Mouse (Mus musculus) gastrocnemius, adult 18-20 months (tissue): ENCODE results near the gene Gria1. TPM values are rescaled to one million over a fixed set of nuclear protein-coding genes. Genes with fewer than 3 reads are reported as not detected.

Source experiments
- DNase-seq: peaks from one replicate; pipeline ENCODE4 v3.0.0; 2021; ENCODE audit warnings: low spot score
- total RNA-seq, 2 experiments: library from RNA; stranded (reverse); gene quantifications; 2 replicates each; pipeline ENCODE4 v1.2.3; 2021

Gene Gria1
- total RNA-seq, 2 experiments from 2014 or later, result 0.05 TPM; not detected in 1

GRCm38 (mm10) chr11:57160076-57160475, 148.9 kb downstream of the Gria1 start:
- DNase-seq, result no peak

- no peak for DNase-seq
Measured at GRCm38 (mm10) chr11:57162931-57163330, 151.7 kb downstream of the Gria1 start.

- no peak for DNase-seq
Measured at GRCm38 (mm10) chr11:57170058-57170457, 158.9 kb downstream of the Gria1 start.

GRCm38 (mm10) chr11:57174165-57174564, 163.0 kb downstream of the Gria1 start:
- no peak for DNase-seq

GRCm38 (mm10) chr11:57176552-57176951, 165.4 kb downstream of the Gria1 start:
- DNase-seq, result no peak

GRCm38 (mm10) chr11:57184216-57184615, 173.0 kb downstream of the Gria1 start:
- DNase-seq, result no peak

- DNase-seq, result no peak
Measured at GRCm38 (mm10) chr11:57185110-57185509, 173.9 kb downstream of the Gria1 start.

- DNase-seq, result no peak
Measured at GRCm38 (mm10) chr11:57189391-57189790, 178.2 kb downstream of the Gria1 start.

- no peak for DNase-seq
Measured at GRCm38 (mm10) chr11:57194746-57195145, 183.6 kb downstream of the Gria1 start.

GRCm38 (mm10) chr11:57201245-57201976, 190.2 kb downstream of the Gria1 start:
- DNase-seq, result peak; percentile 1

GRCm38 (mm10) chr11:57204371-57204770, 193.2 kb downstream of the Gria1 start:
- no peak for DNase-seq

GRCm38 (mm10) chr11:57207260-57207659, 196.1 kb downstream of the Gria1 start:
- DNase-seq, result no peak

- DNase-seq, result no peak
Measured at GRCm38 (mm10) chr11:57214079-57214478, 202.9 kb downstream of the Gria1 start.

- DNase-seq, result no peak
Measured at GRCm38 (mm10) chr11:57214583-57214982, 203.4 kb downstream of the Gria1 start.

GRCm38 (mm10) chr11:57222797-57223569, 211.8 kb downstream of the Gria1 start:
- no peak for DNase-seq

GRCm38 (mm10) chr11:57235446-57235845, 224.3 kb downstream of the Gria1 start:
- no peak for DNase-seq

GRCm38 (mm10) chr11:57236431-57236830, 225.2 kb downstream of the Gria1 start:
- DNase-seq, result no peak

GRCm38 (mm10) chr11:57239758-57240157, 228.6 kb downstream of the Gria1 start:
- no peak for DNase-seq

GRCm38 (mm10) chr11:57243835-57244234, 232.6 kb downstream of the Gria1 start:
- no peak for DNase-seq

GRCm38 (mm10) chr11:57244543-57244942, 233.4 kb downstream of the Gria1 start:
- no peak for DNase-seq

GRCm38 (mm10) chr11:57248870-57249269, 237.7 kb downstream of the Gria1 start:
- no peak for DNase-seq

GRCm38 (mm10) chr11:57250129-57250528, 238.9 kb downstream of the Gria1 start:
- no peak for DNase-seq

- no peak for DNase-seq
Measured at GRCm38 (mm10) chr11:57271687-57272086, 260.5 kb downstream of the Gria1 start.
